Mouse (Mus musculus): ENCODE data around the gene Rnf126. TPM values are rescaled to one million over a fixed set of nuclear protein-coding genes. Genes with fewer than 3 reads are reported as not detected.

The Rnf126 gene
- total RNA-seq (2023), result 10 to 100 TPM; 25.1 to 26.7 TPM

GRCm38 (mm10) chr10:79766508-79767325, at the start of gene Rnf126:
Gene Rnf126 (minus strand): TSS chr10:79766952.

GRCm38 (mm10) chr10:79793051-79793737, 26.4 kb upstream of the Rnf126 start, which contains the start of gene Palm:
Gene Palm (plus strand): TSS chr10:79793572.

GRCm38 (mm10) chr10:79790861-79791260, 24.1 kb upstream of the Rnf126 start, which contains the start of gene Prss57:
Gene Prss57 (minus strand): TSS chr10:79790961.

GRCm38 (mm10) chr10:79777103-79777531, 10.4 kb upstream of the Rnf126 start, which contains the start of gene Fstl3:
Gene Fstl3 (plus strand): TSS chr10:79777272.

GRCm38 (mm10) chr10:79754856-79755516, 11.8 kb downstream of the Rnf126 start, which contains the start of gene Fgf22:
Gene Fgf22 (plus strand): TSS chr10:79755076.

GRCm38 (mm10) chr10:79745898-79746773, 20.6 kb downstream of the Rnf126 start, which contains the start of gene Polrmt:
Gene Polrmt (minus strand): TSS chr10:79746581.

GRCm38 (mm10) chr10:79716254-79716987, 50.3 kb downstream of the Rnf126 start, which contains the start of gene Hcn2:
Gene Hcn2 (plus strand): TSS chr10:79716634.

Other genes with a start within 250 kb of the Rnf126 start
- gene Plpp2, start 233.2 kb downstream of the Rnf126 start, total RNA-seq (2023), result 1 to 10 TPM; 3.7 to 5.2 TPM
- 1 to 10 TPM; 9.0 to 9.9 TPM for gene Mier2, start 211.8 kb downstream of the Rnf126 start, total RNA-seq (2023)
- gene Theg, start 179.6 kb downstream of the Rnf126 start, total RNA-seq (2023), result not detected
- not detected for gene C2cd4c, start 152.9 kb downstream of the Rnf126 start, total RNA-seq (2023)
- not detected for gene Shc2, start 129.0 kb downstream of the Rnf126 start, total RNA-seq (2023)
- gene Odf3l2, start 121.2 kb downstream of the Rnf126 start, total RNA-seq (2023), result not detected
- not detected for gene Madcam1, start 102.4 kb downstream of the Rnf126 start, total RNA-seq (2023)
- 10 to 100 TPM; 20.1 to 26.2 TPM for gene Tpgs1, start 97.6 kb downstream of the Rnf126 start, total RNA-seq (2023)
- 10 to 100 TPM; 66.7 to 77.6 TPM for gene Cdc34, start 84.8 kb downstream of the Rnf126 start, total RNA-seq (2023)
- 1 to 10 TPM; 1.1 to 1.2 TPM for gene Gzmm, start 77.9 kb downstream of the Rnf126 start, total RNA-seq (2023)
- gene Bsg, start 62.5 kb downstream of the Rnf126 start, total RNA-seq (2023), result 100 to 1,000 TPM; 117 to 123 TPM
- under 1 TPM; 0.11 to 0.18 TPM for gene Hcn2, start 50.3 kb downstream of the Rnf126 start, total RNA-seq (2023)
- gene Polrmt, start 20.4 kb downstream of the Rnf126 start, total RNA-seq (2023), result 10 to 100 TPM; 13.7 to 15.0 TPM
- not detected for gene Fgf22, start 11.9 kb downstream of the Rnf126 start, total RNA-seq (2023)
- 1 to 10 TPM; 4.5 to 5.9 TPM for gene Fstl3, start 10.3 kb upstream of the Rnf126 start, total RNA-seq (2023)
- gene Prss57, start 24.0 kb upstream of the Rnf126 start, total RNA-seq (2023), result 10 to 100 TPM; 13.6 to 18.0 TPM
- 100 to 1,000 TPM; 124 to 129 TPM for gene Palm, start 26.6 kb upstream of the Rnf126 start, total RNA-seq (2023)
- gene Misp, start 54.0 kb upstream of the Rnf126 start, total RNA-seq (2023), result under 1 TPM; 0.46 to 0.51 TPM
- gene Ptbp1, start 87.5 kb upstream of the Rnf126 start, total RNA-seq (2023), result 100 to 1,000 TPM; 267 to 286 TPM
- gene Prtn3, start 107.5 kb upstream of the Rnf126 start, total RNA-seq (2023), result 100 to 1,000 TPM; 466 to 531 TPM
- 10 to 100 TPM; 20.7 to 23.9 TPM for gene Plppr3, start 107.7 kb upstream of the Rnf126 start, total RNA-seq (2023)
- gene Elane, start 119.3 kb upstream of the Rnf126 start, total RNA-seq (2023), result 100 to 1,000 TPM; 527 to 568 TPM
- not detected for gene Cfd, start 123.9 kb upstream of the Rnf126 start, total RNA-seq (2023)
- 10 to 100 TPM; 32.8 to 40.7 TPM for gene Med16, start 142.0 kb upstream of the Rnf126 start, total RNA-seq (2023)
- not detected for gene Gm26602, start 143.9 kb upstream of the Rnf126 start, total RNA-seq (2023)
- 1 to 10 TPM; 5.0 to 5.4 TPM for gene Kiss1r, start 150.0 kb upstream of the Rnf126 start, total RNA-seq (2023)
- gene R3hdm4, start 154.3 kb upstream of the Rnf126 start, total RNA-seq (2023), result 100 to 1,000 TPM; 488 to 566 TPM
- 100 to 1,000 TPM; 187 to 197 TPM for gene Arid3a, start 160.1 kb upstream of the Rnf126 start, total RNA-seq (2023)
- 10 to 100 TPM in 1 of 2 experiments, 1 to 10 TPM in 1; 9.9 to 13.2 TPM for gene Wdr18, start 193.2 kb upstream of the Rnf126 start, total RNA-seq (2023)
- under 1 TPM in 1 of 2 experiments, not detected in 1; 0.26 TPM for gene Grin3b, start 203.8 kb upstream of the Rnf126 start, total RNA-seq (2023)
- gene Tmem259, start 217.4 kb upstream of the Rnf126 start, total RNA-seq (2023), result 10 to 100 TPM; 68.0 to 69.4 TPM
- 100 to 1,000 TPM; 543 to 593 TPM for gene Cnn2, start 221.6 kb upstream of the Rnf126 start, total RNA-seq (2023)
- 100 to 1,000 TPM; 110 to 111 TPM for gene Abca7, start 229.5 kb upstream of the Rnf126 start, total RNA-seq (2023)
- gene Arhgap45, start 249.7 kb upstream of the Rnf126 start, total RNA-seq (2023), result 100 to 1,000 TPM; 428 to 464 TPM

Data from neutrophil, adult 59 days (primary cell).